Mouse (Mus musculus) myocyte (in vitro differentiated cells): Measurements from ENCODE around the gene Usp15.

Experiments used
- E2F4 ChIP-seq: IDR thresholded peaks from one replicate; pipeline ENCODE4 v1.6.1; 2011; ENCODE audit warnings: mild to moderate bottlenecking, control low read depth, moderate library complexity; ENCODE audit not compliant: insufficient read depth
- MAX ChIP-seq: IDR thresholded peaks from one replicate; pipeline ENCODE4 v1.6.1; 2011; ENCODE audit warnings: low read depth, mild to moderate bottlenecking, control low read depth
- MYOG ChIP-seq, 3 experiments: IDR thresholded peaks; one replicate each; pipeline ENCODE4 v1.6.1; 2011; ENCODE audit warnings: control low read depth in 2 of 3, low read depth in 2 of 3, mild to moderate bottlenecking in 2 of 3; ENCODE audit not compliant: insufficient read length in 2 of 3, control insufficient read depth in 1 of 3, insufficient read depth in 1 of 3
- POLR2A ChIP-seq: IDR thresholded peaks from one replicate; pipeline ENCODE4 v1.6.1; 2011; ENCODE audit warnings: low read depth, mild to moderate bottlenecking, control low read depth, moderate library complexity; ENCODE audit not compliant: insufficient read length
- POLR2AphosphoS2 ChIP-seq: IDR thresholded peaks from one replicate; pipeline ENCODE4 v1.6.1; 2011; ENCODE audit warnings: low read depth, control low read depth; ENCODE audit not compliant: insufficient read length
- SRF ChIP-seq: IDR thresholded peaks from one replicate; pipeline ENCODE4 v1.6.1; 2011; ENCODE audit warnings: low read depth; ENCODE audit not compliant: control insufficient read depth, insufficient read length
- TCF12 ChIP-seq: IDR thresholded peaks from one replicate; pipeline ENCODE4 v1.6.1; 2011; ENCODE audit warnings: mild to moderate bottlenecking, control low read depth; ENCODE audit not compliant: poor library complexity, insufficient read depth, severe bottlenecking
- USF1 ChIP-seq: IDR thresholded peaks from one replicate; pipeline ENCODE4 v1.6.1; 2011; ENCODE audit warnings: low read depth, mild to moderate bottlenecking, control low read depth, moderate library complexity

DNA sequence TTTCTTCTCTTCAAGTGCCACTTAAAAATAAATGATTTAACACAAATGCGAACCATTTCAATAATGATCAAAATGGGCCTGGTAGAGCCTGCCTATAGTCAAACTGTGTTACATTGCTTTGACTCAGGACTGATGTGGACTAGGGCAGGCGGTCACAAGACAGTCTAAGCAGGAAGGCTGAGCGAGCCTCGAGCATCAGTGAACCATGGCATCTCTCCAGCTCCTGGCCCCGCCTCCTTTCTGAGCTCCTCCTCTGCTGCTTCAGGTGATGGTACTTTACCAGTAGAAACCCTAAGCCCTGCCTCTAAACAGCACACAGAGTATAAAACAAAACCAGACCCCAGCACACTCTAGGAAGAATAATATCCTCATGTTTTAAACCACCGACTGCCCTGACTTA, 36.3 kb downstream of the Usp15 start:
- TF ChIP-seq USF1 (no peak), POLR2AphosphoS2 (no peak), E2F4 (no peak), MYOG (IDR thresholded peaks at IDR 0.05; ENCODE audit: control insufficient read depth in 1 of 3, insufficient read depth in 1 of 3, insufficient read length in 2 of 3, low read depth in 2 of 3) (no peak), POLR2A (no peak), TCF12 (no peak), MAX (no peak), SRF (no peak)
